Mouse (Mus musculus) stomach, embryonic 14.5 days (tissue): ENCODE measurements around the gene Hist1h3d. TPM values are rescaled to one million over a fixed set of nuclear protein-coding genes. Genes with fewer than 3 reads are reported as not detected.

ENCODE experiments used
- ATAC-seq: fragments of 200-750 bp; cut with Nextera tagmentation; 2 replicates; pipeline ENCODE4 v1.8.0; 2017; ENCODE audit warnings: low read depth, moderate TSS enrichment; ENCODE audit not compliant: insufficient number of reproducible peaks, insufficient read depth, low FRiP score
- H3K27ac ChIP-seq: fragments of 300-500 bp; sonication (generic); 2 replicates; pipeline ENCODE4 v1.5.1; 2014; ENCODE audit warnings: mild to moderate bottlenecking, low read length, moderate library complexity, mixed read lengths
- H3K27me3 ChIP-seq: fragments of 300-500 bp; sonication (generic); 2 replicates; pipeline ENCODE4 v1.6.1; 2014; ENCODE audit warnings: low read length, control low read depth, mixed read lengths; ENCODE audit not compliant: control insufficient read depth, insufficient read depth
- H3K36me3 ChIP-seq: fragments of 300-500 bp; sonication (generic); 2 replicates; pipeline ENCODE4 v1.6.1; 2014; ENCODE audit warnings: mild to moderate bottlenecking, control low read depth, low read length, moderate library complexity, mixed read lengths; ENCODE audit not compliant: control insufficient read depth, insufficient read depth
- H3K4me1 ChIP-seq: fragments of 300-500 bp; sonication (generic); 2 replicates; pipeline ENCODE4 v1.6.1; 2014; ENCODE audit warnings: low read length, control low read depth, mixed read lengths; ENCODE audit not compliant: control insufficient read depth, insufficient read depth
- H3K4me2 ChIP-seq: fragments of 300-500 bp; sonication (generic); replicated peaks from 2 replicates; pipeline ENCODE4 v1.6.1; 2014; ENCODE audit warnings: low read depth, low read length, control low read depth
- H3K4me3 ChIP-seq: fragments of 300-500 bp; sonication (generic); 2 replicates; pipeline ENCODE4 v1.5.1; 2014; ENCODE audit warnings: low read depth, low read length, control low read depth
- H3K9ac ChIP-seq: fragments of 300-500 bp; sonication (generic); replicated peaks from 2 replicates; pipeline ENCODE4 v1.6.1; 2014; ENCODE audit warnings: low read depth, mild to moderate bottlenecking, control low read depth, low read length, moderate library complexity, mixed read lengths
- H3K9me3 ChIP-seq: fragments of 300-500 bp; sonication (generic); 2 replicates; pipeline ENCODE4 v1.6.1; 2016; ENCODE audit warnings: low read depth, low read length, control low read depth; ENCODE audit not compliant: control insufficient read depth
- WGBS: fragments of 180-500 bp; shearing (Covaris S2); extraction: QIAGEN DNeasy Blood & Tissue Kit; methylation state at CpG from one replicate; pipeline ENCODE4 v1.1.7; 2014; 5-methylcytosine and 5-hydroxymethylcytosine counted together
- polyA plus RNA-seq: library from polyadenylated mRNA; unstranded; fragments of >200 nt; fragmentation: Nextera tagmentation; extraction: Ambion mirVana; gene quantifications from 2 replicates; pipeline ENCODE4 v1.2.1, GENCODE M21; 2014

Hist1h3d gene
- 11.2 and 16.2 TPM in 2 replicates for polyA plus RNA-seq

- Histone ChIP-seq H3K36me3 (no peaks in the 10 kb centered on the region), H3K9ac (peak within 1 kb of the TSS; percentile 69), H3K4me1 (peaks cover 7% of the 10 kb centered on the region; the same call in 1 of the 2 replicates), H3K27ac (peak within 1 kb of the TSS; percentile 89), H3K4me3 (peak within 1 kb of the TSS; percentile 42), H3K9me3 (no peaks in the 10 kb centered on the region), H3K27me3 (no peaks in the 10 kb centered on the region), H3K4me2 (peak within 1 kb of the TSS; percentile 60)
- under 1% methylated on average over 18 of the region's 18 CpGs for WGBS
- ATAC-seq = peak; percentile 66
Observed at GRCm38 (mm10) chr13:23575271-23575851, at the start of gene Hist1h3d. TSS of gene Hist1h3d (plus strand) at chr13:23575763.

- H3K4me2 ChIP-seq = peak overlapping the region; percentile 38
- no peaks in the 10 kb centered on the region for H3K36me3 ChIP-seq
- no peak overlapping the region for H3K27ac ChIP-seq
- 1% methylated on average over 10 of the region's 10 CpGs for WGBS
- no peak for ATAC-seq
- no peaks in the 10 kb centered on the region for H3K9me3 ChIP-seq
- peaks cover 5% of the 10 kb centered on the region; the same call in 1 of the 2 replicates for H3K4me1 ChIP-seq
- peak overlapping the region; percentile 30 for H3K4me3 ChIP-seq
- H3K9ac ChIP-seq = no peak overlapping the region
- no peaks in the 10 kb centered on the region for H3K27me3 ChIP-seq
Observed at GRCm38 (mm10) chr13:23525901-23526300, 49.7 kb upstream of the Hist1h3d start.

GRCm38 (mm10) chr13:23526312-23526711 lies 49.3 kb upstream of the Hist1h3d start:
- Histone ChIP-seq H3K27ac (0 out of 2 replicates have a peak overlapping the region, but pooled peaks have one; percentile 29), H3K4me2 (peak overlapping the region; percentile 38), H3K9me3 (no peaks in the 10 kb centered on the region), H3K27me3 (no peaks in the 10 kb centered on the region), H3K36me3 (no peaks in the 10 kb centered on the region), H3K4me1 (peaks cover 5% of the 10 kb centered on the region; the same call in 1 of the 2 replicates), H3K9ac (no peak overlapping the region), H3K4me3 (peak overlapping the region; percentile 30)
- under 1% methylated on average over 17 of the region's 17 CpGs for WGBS
- peak; percentile 44; the same call in 1 of the 2 replicates for ATAC-seq

GRCm38 (mm10) chr13:23529005-23529404 lies 46.6 kb upstream of the Hist1h3d start:
- no peak overlapping the region for H3K9ac ChIP-seq
- H3K36me3 ChIP-seq = no peaks in the 10 kb centered on the region
- H3K9me3 ChIP-seq = no peaks in the 10 kb centered on the region
- no peak overlapping the region for H3K27ac ChIP-seq
- no peak for ATAC-seq
- H3K4me1 ChIP-seq = peaks cover 5% of the 10 kb centered on the region
- no peaks in the 10 kb centered on the region for H3K27me3 ChIP-seq
- WGBS = 75% methylated on average over 5 of the region's 5 CpGs
- peak overlapping the region; percentile 55 for H3K4me2 ChIP-seq
- H3K4me3 ChIP-seq = 0 out of 2 replicates have a peak overlapping the region, but pooled peaks have one; percentile 53

- peak overlapping the region; percentile 57 for H3K9ac ChIP-seq
- peaks cover 5% of the 10 kb centered on the region for H3K4me1 ChIP-seq
- H3K4me3 ChIP-seq = peak overlapping the region; percentile 53
- WGBS = 9% methylated on average over 2 of the region's 2 CpGs
- ATAC-seq = no peak
- peak overlapping the region; percentile 55 for H3K4me2 ChIP-seq
- no peaks in the 10 kb centered on the region for H3K27me3 ChIP-seq
- H3K27ac ChIP-seq = peak overlapping the region; percentile 97
- no peaks in the 10 kb centered on the region for H3K36me3 ChIP-seq
- no peaks in the 10 kb centered on the region for H3K9me3 ChIP-seq
Observed at GRCm38 (mm10) chr13:23529480-23530165, 45.9 kb upstream of the Hist1h3d start.

GRCm38 (mm10) chr13:23530181-23530900 lies 45.2 kb upstream of the Hist1h3d start:
- no peak for ATAC-seq

GRCm38 (mm10) chr13:23530901-23531875 lies 44.4 kb upstream of the Hist1h3d start, which contains the start of gene Hist1h4h:
TSS of gene Hist1h4h (plus strand) at chr13:23531050.
- Histone ChIP-seq H3K27me3 (no peaks in the 10 kb centered on the region), H3K9me3 (no peaks in the 10 kb centered on the region), H3K4me3 (peak within 1 kb of the TSS; percentile 53), H3K27ac (peak within 1 kb of the TSS; percentile 97), H3K36me3 (no peaks in the 10 kb centered on the region), H3K4me1 (peaks cover 5% of the 10 kb centered on the region), H3K4me2 (peak within 1 kb of the TSS; percentile 55), H3K9ac (peak within 1 kb of the TSS; percentile 70)
- ATAC-seq = peak; percentile 77
- WGBS = under 1% methylated on average over 53 of the region's 70 CpGs

More at GRCm38 (mm10) chr13:23530181-23530900, 45.2 kb upstream of the Hist1h3d start:
- no peaks in the 10 kb centered on the region for H3K36me3 ChIP-seq
- H3K27ac ChIP-seq = peak overlapping the region; percentile 97
- peak overlapping the region; percentile 53 for H3K4me3 ChIP-seq
- H3K9me3 ChIP-seq = no peaks in the 10 kb centered on the region
- H3K4me1 ChIP-seq = peaks cover 5% of the 10 kb centered on the region
- peak overlapping the region; percentile 55 for H3K4me2 ChIP-seq
- peak overlapping the region; percentile 57 for H3K9ac ChIP-seq
- H3K27me3 ChIP-seq = no peaks in the 10 kb centered on the region
- under 1% methylated on average over 20 of the region's 20 CpGs for WGBS
